Mouse (Mus musculus) hematopoietic stem cell, adult 5-6 weeks (primary cell): ENCODE results near the gene Ptgfr. TPM values are rescaled to one million over a fixed set of nuclear protein-coding genes. Genes with fewer than 3 reads are reported as not detected.

ENCODE experiments used
- ATAC-seq, 2 experiments: fragments of 125-278 bp in 1 of 2; replicated peaks in 1 of 2; 2 replicates each; pipeline ENCODE4 v1.8.0; 2016 to 2017; ENCODE audit warnings: inconsistent platforms in 2 of 2, mild to moderate bottlenecking in 2 of 2, moderate number of reproducible peaks in 2 of 2, low read depth in 1 of 2, moderate TSS enrichment in 1 of 2; ENCODE audit not compliant: low FRiP score in 2 of 2, poor library complexity in 2 of 2, severe bottlenecking in 2 of 2, insufficient read depth in 1 of 2, low TSS enrichment in 1 of 2
- total RNA-seq: library from RNA; stranded (forward); fragments of 172-1452, 232-1000 nt; gene quantifications from 2 replicates; pipeline ENCODE4 v1.2.3, GENCODE M21; 2017

Ptgfr gene
- not detected in 2 replicates for total RNA-seq

DNA sequence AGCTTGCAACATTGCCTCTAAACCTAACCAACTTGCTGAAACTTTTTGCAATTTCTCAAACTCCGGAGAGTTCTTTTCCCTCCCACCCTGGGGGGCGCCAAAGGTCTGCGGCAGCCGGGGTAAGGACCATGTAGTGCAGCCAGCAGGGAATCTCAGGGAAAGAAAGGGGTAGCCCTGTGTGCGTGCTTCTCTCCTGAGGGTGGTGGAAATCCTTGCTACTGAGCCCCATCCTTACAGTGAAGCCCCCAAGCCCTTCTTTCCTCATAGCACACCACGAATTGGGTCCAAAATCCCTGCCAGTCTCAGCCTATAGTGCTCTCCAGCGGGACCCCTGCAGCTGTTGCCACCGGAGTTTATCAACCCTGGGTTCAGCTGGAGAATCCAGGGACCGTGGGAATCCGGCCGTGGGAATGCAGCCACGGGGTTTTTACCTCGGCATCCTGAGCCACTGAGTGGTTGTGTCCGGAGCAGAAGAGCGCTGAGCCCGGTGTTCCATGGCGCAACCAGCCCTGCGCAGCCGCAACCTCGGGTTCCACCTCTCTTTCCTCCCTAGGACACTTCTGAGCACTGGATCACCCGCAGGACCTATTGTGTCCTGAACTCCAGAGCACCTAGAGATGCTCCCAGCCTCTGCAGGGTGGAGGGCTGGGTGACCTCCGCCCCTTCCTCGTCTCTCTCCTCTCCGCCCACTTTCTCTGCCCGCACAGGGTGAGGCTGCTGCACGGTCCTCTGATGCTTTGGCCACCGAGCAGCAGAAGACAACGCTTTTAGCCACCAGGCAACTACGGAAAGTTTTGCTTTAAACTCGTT is at the start of gene Ptgfr:
Ptgfr (minus strand) TSS at position 760 of the 810 bp plus-strand sequence.
- peak in 1 of 2 experiments; percentile 35; a peak in 2 of 4 replicates for ATAC-seq

DNA sequence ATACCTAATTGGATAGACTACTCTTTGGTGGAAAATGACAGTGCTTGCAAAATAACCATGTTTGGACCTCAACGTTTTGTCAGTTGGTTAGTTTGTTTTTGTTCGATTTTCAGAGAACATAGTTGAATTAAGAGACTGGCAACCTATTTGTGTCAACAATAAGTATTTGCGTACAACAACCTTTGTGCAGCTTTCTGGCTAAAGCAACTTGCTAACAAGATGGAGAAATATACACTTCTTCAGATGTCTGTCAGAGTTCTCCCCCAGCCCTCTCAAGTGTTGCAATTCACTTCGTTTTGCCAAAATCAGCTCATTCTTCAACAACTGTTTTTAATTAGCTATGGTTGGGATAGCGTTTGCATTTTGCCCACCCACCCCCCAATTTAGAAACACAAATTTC is 46.5 kb upstream of the Ptgfr start:
- no peak for ATAC-seq

DNA sequence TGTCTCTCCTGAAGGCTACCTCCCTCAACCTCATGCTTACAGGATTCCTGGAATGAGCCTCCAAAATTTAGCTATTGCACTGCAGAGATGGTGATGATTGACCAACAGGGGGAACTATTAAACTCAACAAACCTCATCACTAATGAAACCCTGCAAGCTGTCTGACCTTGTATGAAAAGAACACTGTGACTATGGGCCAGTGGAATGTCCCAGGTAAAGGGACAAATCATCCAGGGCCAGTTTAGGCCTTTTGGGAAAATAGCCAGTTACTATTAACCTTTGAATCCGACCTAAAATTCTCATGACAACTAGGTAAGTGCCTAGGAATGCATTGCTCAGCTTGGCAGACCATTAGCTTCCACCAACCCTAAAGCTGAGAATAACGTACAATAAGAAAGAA is 42.6 kb upstream of the Ptgfr start:
- ATAC-seq, result no peak

DNA sequence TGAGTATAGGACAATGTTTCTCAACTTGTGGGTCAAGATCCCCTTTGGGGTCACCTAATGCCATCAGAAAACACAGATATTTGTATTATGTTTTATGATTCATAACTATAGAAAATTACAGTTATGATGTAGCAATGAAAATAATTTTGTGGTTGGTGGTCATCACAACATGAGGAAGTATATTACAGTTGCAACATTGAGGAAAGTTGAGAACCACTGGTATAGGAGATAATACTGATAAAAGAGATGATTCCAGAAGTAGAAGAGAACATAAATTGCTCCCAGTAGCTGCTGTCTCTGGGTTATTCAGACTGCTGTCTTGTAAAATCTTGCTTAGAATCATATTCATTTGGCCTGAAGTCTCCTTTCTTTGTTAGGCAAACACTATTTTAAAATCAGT is 31.5 kb upstream of the Ptgfr start:
- no peak for ATAC-seq

DNA sequence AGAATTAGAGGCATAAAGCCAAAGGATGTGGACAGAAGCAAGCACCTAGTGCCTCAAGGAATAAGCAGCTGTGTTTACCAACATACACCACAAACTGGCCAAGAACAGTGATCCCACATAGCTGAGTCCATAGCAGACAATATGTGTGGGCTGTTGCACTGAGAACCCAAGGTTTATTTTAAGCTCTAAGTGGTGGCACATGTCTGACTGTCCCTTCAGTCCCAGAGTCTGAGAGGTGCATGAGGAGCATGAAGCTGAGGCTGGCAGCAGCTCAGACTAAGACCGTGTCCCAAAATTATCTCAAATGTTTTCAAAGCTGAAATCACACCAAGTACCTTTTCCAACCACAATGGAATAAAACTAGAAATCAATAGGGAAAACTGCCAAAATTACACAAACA is 13.9 kb upstream of the Ptgfr start:
- ATAC-seq, result no peak

DNA sequence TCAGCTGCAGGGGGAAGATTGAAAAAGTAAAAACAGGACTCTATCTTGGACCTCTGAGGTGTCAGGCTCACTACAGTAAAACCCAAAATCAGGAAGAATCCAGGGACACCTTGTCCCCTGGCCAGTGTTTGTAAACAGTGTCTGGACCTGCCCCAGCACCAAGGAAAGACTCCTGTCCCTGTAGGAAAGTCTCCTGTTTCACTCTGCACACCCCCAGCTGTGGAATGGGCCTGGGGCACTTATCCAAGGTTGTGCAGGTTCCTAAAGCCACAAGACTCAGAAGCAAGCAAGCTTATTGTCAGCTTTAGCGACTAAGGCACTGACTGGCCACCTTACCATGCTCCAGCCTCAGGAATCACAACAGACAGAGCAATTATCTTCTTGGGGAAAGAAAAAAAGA is 13.2 kb upstream of the Ptgfr start:
- no peak for ATAC-seq

DNA sequence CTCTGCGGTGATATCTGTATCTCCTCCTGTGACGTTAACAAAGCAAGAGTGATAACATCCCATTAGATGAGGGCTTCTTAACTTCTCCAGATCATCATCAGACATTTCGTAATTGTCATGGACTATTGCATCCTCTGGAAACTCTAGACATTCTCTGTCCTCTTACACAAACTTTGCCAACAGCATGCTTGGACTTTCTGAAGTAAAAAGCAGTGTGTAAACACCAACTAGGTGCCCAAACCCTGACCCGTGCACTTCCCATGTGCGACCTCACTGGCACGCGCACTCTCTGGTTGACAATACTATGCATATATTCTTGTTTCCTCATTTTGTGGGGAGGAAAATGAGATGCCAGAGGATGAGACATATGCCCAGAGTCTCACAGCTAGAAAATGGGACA is 8.9 kb upstream of the Ptgfr start:
- no peak for ATAC-seq

DNA sequence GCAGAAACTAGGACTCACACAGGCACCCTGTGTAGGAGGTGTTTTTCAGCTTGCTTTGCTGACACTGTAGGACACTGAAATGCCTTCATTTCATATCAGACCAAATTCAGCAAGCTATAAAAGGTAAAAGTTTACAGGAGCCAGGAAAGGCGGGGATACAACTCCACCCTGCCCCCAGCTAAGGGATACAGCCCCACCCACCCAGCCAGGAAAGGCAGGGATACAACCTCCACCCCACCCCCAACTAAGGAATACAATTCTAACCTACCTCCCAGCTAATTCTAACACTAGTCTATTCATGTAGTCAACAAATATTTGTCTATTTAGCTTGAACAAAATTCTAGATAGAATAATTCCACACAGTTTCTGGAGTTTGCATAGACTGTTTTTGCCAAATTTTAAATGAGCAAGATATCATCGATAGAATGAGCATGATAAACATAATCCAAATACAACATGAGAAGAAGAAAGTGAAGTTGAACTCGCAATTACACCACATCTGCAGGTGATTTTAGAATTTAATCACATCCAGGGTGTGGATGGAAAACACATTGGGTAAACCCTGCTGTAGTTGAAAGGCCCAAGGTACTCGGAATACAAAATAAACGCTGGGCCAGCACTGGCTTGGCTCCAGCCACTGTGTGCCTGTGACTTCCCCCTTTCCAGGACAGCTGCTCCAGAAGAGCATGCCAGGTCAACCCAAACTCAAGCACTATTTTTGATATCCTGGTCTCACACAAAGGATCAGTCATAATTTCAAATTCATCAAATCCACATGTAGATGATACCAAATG is 7.1 kb upstream of the Ptgfr start:
- no peak for ATAC-seq

DNA sequence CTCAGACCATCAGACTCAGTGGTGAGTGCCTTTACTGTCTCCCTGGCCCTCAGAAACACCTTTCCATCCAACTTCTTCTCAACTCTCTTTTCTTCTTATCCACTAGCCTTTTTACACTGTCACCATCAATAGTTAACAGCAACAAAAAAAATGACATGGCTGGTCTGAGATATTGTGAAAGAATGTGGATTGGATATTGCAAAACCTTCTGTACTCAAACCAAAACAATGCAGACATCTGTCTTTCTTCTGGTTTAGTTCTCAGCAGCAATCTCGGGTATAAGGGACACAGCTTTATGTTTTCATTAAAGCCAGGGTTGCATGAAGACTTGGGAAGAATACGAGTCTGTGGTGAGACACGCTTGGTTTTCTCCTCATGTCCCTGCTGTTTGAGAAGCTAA is 3.3 kb upstream of the Ptgfr start:
- no peak for ATAC-seq

DNA sequence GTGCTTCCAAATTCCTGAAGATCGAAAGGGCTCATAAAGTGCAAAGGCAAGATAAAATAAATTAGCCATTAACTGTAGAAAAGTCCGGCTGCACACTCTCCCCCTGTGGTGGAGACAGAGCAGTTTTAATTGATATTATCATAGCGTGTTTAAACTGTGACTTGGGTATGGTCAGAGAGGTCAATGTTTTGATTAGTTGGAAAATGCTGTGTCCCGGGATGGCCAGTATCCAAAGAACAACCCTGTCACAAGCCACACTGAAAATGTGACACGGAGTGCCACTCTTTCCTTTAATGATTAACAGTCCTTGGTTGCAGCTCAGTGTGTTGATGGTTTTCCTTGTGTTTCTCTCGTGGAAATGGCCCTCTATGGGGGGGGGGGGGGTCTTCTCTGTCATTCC is 942 bp upstream of the Ptgfr start:
- no peak for ATAC-seq

DNA sequence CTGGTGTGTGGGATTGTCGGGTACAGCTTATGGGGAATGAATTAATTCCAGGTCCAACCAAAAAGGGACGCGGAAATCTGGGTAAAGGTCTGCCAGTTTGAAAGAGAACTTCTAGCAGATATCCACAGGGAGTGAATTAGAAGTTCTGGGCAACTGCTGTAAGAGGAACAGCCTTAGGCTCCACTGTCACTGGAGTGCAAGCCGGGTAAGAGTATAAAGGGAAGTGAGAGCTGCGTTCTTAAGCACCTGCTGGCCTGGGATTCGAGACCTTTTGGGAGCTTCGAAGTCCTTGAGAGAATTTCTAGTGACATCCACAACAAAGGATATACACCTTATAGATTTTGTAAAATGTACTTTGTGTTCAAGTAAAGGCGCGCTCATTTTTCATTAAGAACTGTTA is 319 bp upstream of the Ptgfr start:
- peak in 1 of 2 experiments; percentile 43; a peak in 2 of 4 replicates for ATAC-seq

DNA sequence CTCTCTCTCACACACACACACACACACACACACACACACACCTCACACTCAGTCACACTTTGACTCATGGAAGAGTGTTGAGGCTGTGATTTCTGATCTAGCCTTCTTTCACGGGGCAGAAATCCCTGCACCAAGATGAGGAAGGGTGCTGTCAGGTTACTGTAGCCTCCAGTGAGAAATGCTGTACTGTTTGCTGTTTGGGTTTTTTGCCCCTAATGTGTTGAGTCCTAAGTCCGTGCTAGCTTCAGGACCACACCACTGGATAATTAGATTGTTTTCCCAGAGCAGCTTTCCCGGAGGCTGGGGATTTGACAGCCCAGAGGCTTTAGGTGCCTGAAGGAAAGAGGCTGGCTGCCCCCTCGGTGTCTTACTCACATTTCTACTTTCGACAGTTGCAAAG is 979 bp downstream of the Ptgfr start:
- ATAC-seq, result 0 out of 4 replicates have a peak, but pooled peaks of 1 of the 2 experiments have one; percentile 18

DNA sequence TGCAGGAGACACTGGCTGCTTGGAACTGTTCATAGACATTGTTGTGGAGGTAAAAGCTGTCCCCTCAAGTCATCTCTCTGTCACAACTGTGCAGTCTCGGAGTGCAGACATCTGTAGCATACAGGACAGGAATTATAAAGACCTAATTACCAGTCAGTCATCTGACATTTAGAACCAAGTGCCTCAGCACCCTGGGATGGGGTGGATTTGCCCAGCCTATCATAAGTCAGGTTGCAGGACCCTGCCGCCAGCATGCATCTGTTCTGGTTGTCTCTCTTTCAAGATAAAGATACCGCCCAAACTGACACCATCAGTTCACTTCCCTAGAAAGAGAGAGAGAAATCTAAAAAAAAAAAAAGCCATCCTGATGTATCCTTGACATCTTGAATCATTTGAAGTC is 1.6 kb downstream of the Ptgfr start:
- ATAC-seq, result no peak

DNA sequence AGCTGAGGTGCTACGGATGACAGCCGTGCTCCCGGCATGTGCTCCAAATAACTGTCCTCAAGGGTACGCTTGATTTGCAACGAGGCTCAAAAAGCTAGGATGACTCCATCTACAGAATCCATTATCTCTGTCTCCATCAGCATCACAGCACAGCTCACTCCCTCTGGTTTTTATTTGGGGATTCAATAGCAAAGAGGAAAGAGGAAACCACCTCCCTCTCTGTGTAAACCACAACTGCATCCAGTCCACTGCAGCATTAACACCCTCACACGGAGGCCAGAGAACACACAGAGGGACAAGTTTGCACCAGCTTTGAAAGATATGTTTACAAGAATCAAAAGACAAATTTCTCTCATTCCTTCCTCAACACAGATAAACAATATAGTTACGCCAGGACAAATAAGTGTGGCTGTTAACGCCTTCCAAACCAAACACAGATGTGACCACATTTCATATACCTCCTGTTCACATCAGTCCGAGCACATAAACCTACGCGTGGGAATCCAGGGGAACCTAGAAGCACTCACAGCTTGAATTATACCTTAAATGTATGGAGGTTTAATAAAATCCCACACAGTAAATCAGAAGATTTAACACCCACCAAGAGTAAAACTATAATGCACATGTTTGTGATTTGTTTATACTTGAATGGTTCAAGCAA is 9.3 kb downstream of the Ptgfr start:
- ATAC-seq, result no peak

DNA sequence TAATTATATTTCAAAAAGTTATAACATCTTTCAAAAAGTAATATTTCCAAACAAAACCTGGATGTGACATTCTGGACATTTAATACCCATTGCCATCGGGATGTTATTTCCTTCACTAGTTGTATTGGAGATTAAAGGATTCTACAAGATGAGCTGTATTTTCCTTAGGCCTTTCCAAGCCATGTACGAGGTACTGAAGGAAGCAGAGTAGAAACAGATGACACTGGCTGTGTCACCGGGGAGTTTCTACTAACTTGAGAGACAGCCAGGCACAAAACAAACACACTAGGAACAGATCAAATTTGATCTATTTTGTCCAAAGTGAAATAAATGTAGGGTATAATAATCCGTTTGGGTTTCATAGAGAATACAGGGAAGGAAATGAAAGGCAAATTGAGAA is 17.6 kb downstream of the Ptgfr start:
- ATAC-seq, result no peak

DNA sequence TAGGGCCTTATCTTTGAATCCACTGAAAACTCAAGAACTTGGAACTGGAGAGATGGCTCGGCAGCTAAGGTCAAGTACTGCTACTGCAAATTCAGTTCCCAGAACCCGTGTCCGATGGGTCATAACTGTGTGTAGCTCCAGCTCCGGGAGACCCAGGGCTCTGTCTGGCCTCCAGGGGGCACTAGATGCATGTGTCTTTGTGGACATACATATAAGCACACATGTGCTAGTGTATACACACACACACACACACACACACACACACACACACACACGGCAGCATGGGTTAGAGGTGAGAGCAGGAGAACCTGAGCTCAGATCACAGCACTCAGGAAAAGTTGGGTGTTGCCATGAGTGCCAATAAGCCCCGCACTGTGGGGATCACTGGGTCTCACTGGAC is 19.2 kb downstream of the Ptgfr start:
- ATAC-seq, result no peak

DNA sequence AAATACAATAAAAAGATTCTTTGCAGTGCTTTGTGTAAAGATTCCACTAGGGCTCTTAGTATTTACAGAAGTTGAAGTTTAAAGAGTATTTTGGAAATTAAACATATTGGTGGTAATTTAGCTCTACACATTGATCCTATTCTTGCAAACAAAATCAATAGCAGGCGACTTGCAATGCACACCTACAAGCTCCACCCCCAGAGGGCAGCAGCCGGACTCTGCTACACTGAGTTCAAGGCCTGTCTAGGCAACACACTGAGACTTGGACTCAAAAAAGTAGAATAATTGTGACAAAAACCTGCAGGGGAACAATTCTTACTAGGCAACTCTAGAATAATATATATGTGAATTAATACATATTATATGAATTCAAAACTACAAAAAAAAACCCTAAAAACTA is 28.8 kb downstream of the Ptgfr start:
- no peak for ATAC-seq

DNA sequence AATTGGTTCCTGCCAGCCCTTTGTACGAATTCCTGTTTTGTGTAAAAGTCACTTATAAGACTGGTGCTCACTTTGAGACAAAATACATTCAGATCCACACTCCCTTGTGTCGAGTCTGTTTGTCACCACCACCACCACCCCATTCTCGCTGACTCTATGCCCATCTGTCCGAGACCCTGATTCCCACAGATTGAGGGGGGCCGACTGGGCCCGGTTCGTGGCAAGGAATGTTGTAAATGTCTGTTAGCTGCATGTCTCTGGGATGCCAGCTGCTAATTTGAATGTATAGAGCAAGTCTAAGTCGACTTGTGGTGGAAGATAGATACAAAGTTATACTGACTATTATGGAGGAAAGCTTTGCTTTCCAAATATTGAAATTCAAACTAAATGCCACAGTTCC is 48.8 kb downstream of the Ptgfr start:
- no peak for ATAC-seq
